Mouse (Mus musculus) ES-E14 (cell line): ENCODE results near the gene Rab35.

Source experiments
- CHD2 ChIP-seq: IDR thresholded peaks from 2 replicates; pipeline ENCODE4 v1.6.1; 2014; ENCODE audit warnings: mild to moderate bottlenecking, low read depth, low read length, inconsistent platforms
- ZC3H11A ChIP-seq: IDR thresholded peaks from 2 replicates; pipeline ENCODE4 v1.6.1; 2012; ENCODE audit warnings: low read depth, mild to moderate bottlenecking, inconsistent platforms, low read length, borderline replicate concordance

DNA sequence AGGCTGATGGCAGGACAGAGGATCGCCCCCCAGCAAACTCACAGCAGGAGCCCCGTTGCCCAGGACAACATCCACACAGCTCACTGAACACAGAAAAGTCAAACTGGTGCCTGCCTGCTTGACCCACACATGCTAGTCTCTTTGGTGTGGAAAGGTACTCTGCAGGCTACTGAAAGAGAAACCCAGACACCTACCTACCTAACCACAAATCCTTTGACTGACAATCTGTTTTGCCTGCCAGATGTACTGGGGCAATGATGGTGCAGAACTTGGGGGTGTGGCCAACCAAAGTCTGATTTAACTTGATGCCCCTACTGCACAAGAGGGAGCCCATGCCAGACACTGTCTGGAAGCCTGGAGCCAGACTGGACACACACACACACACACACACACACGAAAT is 61.6 kb downstream of the Rab35 start:
- TF ChIP-seq ZC3H11A (no peak), CHD2 (no peak)
